Mouse (Mus musculus): ENCODE data around the gene Hmg20a. TPM values are rescaled to one million over a fixed set of nuclear protein-coding genes. Genes with fewer than 3 reads are reported as not detected.

The Hmg20a gene
- polyA plus RNA-seq, 1 experiment from 2014 or later = 29.6 TPM

GRCm38 (mm10) chr9:56496567-56496966 is 78.2 kb downstream of the Hmg20a start:
- H3K79me2 ChIP-seq (ENCODE audit: inconsistent target) = no peaks in the 10 kb centered on the region

GRCm38 (mm10) chr9:56497181-56497864 is 78.9 kb downstream of the Hmg20a start:
- 78% methylated on average over 5 of the region's 5 CpGs for WGBS (ENCODE audit: missing documents)
- H3K36me3 ChIP-seq (ENCODE audit: inconsistent target) = peaks cover 22% of the 10 kb centered on the region
- H3K79me2 ChIP-seq (ENCODE audit: inconsistent target) = no peaks in the 10 kb centered on the region

More at GRCm38 (mm10) chr9:56496567-56496966, 78.2 kb downstream of the Hmg20a start:
- Histone ChIP-seq H3K4me3 (ENCODE audit: inconsistent target) (no peak overlapping the region), H3K36me3 (ENCODE audit: inconsistent target) (peaks cover 29% of the 10 kb centered on the region), H3K27ac (no peak overlapping the region)
- WGBS (ENCODE audit: missing documents) = 87% methylated on average over 5 of the region's 5 CpGs

GRCm38 (mm10) chr9:56499324-56500067 is 81.1 kb downstream of the Hmg20a start:
- Histone ChIP-seq H3K79me2 (ENCODE audit: inconsistent target) (no peaks in the 10 kb centered on the region), H3K4me3 (ENCODE audit: inconsistent target) (no peak overlapping the region), H3K27ac (no peak overlapping the region), H3K36me3 (ENCODE audit: inconsistent target) (peaks cover 8% of the 10 kb centered on the region)
- 96% methylated on average over 7 of the region's 8 CpGs for WGBS (ENCODE audit: missing documents)

More at GRCm38 (mm10) chr9:56497181-56497864, 78.9 kb downstream of the Hmg20a start:
- Histone ChIP-seq H3K4me3 (ENCODE audit: inconsistent target) (no peak overlapping the region), H3K27ac (no peak overlapping the region)

- no peak overlapping the region for H3K27ac ChIP-seq
- H3K4me3 ChIP-seq (ENCODE audit: inconsistent target) = no peak overlapping the region
- no peaks in the 10 kb centered on the region for H3K36me3 ChIP-seq (ENCODE audit: inconsistent target)
- 89% methylated on average over 8 of the region's 8 CpGs for WGBS (ENCODE audit: missing documents)
- no peaks in the 10 kb centered on the region for H3K79me2 ChIP-seq (ENCODE audit: inconsistent target)
Measured at GRCm38 (mm10) chr9:56500893-56501590, 82.6 kb downstream of the Hmg20a start.

GRCm38 (mm10) chr9:56501721-56502542 is 83.5 kb downstream of the Hmg20a start:
- no peaks in the 10 kb centered on the region for H3K79me2 ChIP-seq (ENCODE audit: inconsistent target)
- over 99% methylated on average over 10 of the region's 10 CpGs for WGBS (ENCODE audit: missing documents)
- no peak overlapping the region for H3K4me3 ChIP-seq (ENCODE audit: inconsistent target)
- no peak overlapping the region for H3K27ac ChIP-seq
- H3K36me3 ChIP-seq (ENCODE audit: inconsistent target) = no peaks in the 10 kb centered on the region

GRCm38 (mm10) chr9:56502543-56502971 is 84.1 kb downstream of the Hmg20a start:
- no peaks in the 10 kb centered on the region for H3K79me2 ChIP-seq (ENCODE audit: inconsistent target)
- no peak overlapping the region for H3K4me3 ChIP-seq (ENCODE audit: inconsistent target)
- WGBS (ENCODE audit: missing documents) = 95% methylated on average over 8 of the region's 8 CpGs
- H3K27ac ChIP-seq = no peak overlapping the region
- H3K36me3 ChIP-seq (ENCODE audit: inconsistent target) = no peaks in the 10 kb centered on the region

GRCm38 (mm10) chr9:56503621-56504500 is 85.5 kb downstream of the Hmg20a start:
- Histone ChIP-seq H3K79me2 (ENCODE audit: inconsistent target) (no peaks in the 10 kb centered on the region), H3K4me3 (ENCODE audit: inconsistent target) (no peak overlapping the region), H3K27ac (no peak overlapping the region), H3K36me3 (ENCODE audit: inconsistent target) (no peaks in the 10 kb centered on the region)
- WGBS (ENCODE audit: missing documents) = 91% methylated on average over 7 of the region's 7 CpGs

- Histone ChIP-seq H3K4me3 (ENCODE audit: inconsistent target) (no peak overlapping the region), H3K36me3 (ENCODE audit: inconsistent target) (no peaks in the 10 kb centered on the region), H3K79me2 (ENCODE audit: inconsistent target) (no peaks in the 10 kb centered on the region), H3K27ac (no peak overlapping the region)
- WGBS (ENCODE audit: missing documents) = 80% methylated on average over 5 of the region's 5 CpGs
Measured at GRCm38 (mm10) chr9:56504511-56504910, 86.1 kb downstream of the Hmg20a start.

- no peaks in the 10 kb centered on the region for H3K36me3 ChIP-seq (ENCODE audit: inconsistent target)
- H3K79me2 ChIP-seq (ENCODE audit: inconsistent target) = no peaks in the 10 kb centered on the region
- H3K4me3 ChIP-seq (ENCODE audit: inconsistent target) = peak overlapping the region; percentile 35; the same call in 1 of the 2 replicates
- WGBS (ENCODE audit: missing documents) = 88% methylated on average over 9 of the region's 9 CpGs
- peak overlapping the region; percentile 93 for H3K27ac ChIP-seq
Measured at GRCm38 (mm10) chr9:56505083-56505792, 86.8 kb downstream of the Hmg20a start.

GRCm38 (mm10) chr9:56505793-56506755 is 87.7 kb downstream of the Hmg20a start:
- peak overlapping the region; percentile 93 for H3K27ac ChIP-seq
- no peaks in the 10 kb centered on the region for H3K79me2 ChIP-seq (ENCODE audit: inconsistent target)
- no peaks in the 10 kb centered on the region for H3K36me3 ChIP-seq (ENCODE audit: inconsistent target)
- H3K4me3 ChIP-seq (ENCODE audit: inconsistent target) = peak overlapping the region; percentile 35
- WGBS (ENCODE audit: missing documents) = 3% methylated on average over 31 of the region's 31 CpGs

GRCm38 (mm10) chr9:56506931-56507681 is 88.7 kb downstream of the Hmg20a start:
- WGBS (ENCODE audit: missing documents) = 5% methylated on average over 25 of the region's 25 CpGs
- H3K4me3 ChIP-seq (ENCODE audit: inconsistent target) = peak overlapping the region; percentile 35
- no peaks in the 10 kb centered on the region for H3K79me2 ChIP-seq (ENCODE audit: inconsistent target)
- no peaks in the 10 kb centered on the region for H3K36me3 ChIP-seq (ENCODE audit: inconsistent target)
- H3K27ac ChIP-seq = peak overlapping the region; percentile 93

All from macrophage (primary cell).